Mouse (Mus musculus) MEL (cell line): Measurements from ENCODE around the gene Kcna7.

ENCODE experiments used
- CHD2 ChIP-seq: IDR thresholded peaks from 2 replicates; pipeline ENCODE4 v1.6.1; 2011; ENCODE audit warnings: low read length, improper control_type of control experiment
- CTCF ChIP-seq, 3 experiments: IDR thresholded peaks in 2 of 3; conservative IDR thresholded peaks in 1 of 3; 2 replicates each; pipeline ENCODE4 v1.5.1; 2011 to 2012; ENCODE audit warnings: low read length in 3 of 3, low read depth in 2 of 3, mild to moderate bottlenecking in 2 of 3, improper control_type of control experiment in 1 of 3, inconsistent platforms in 1 of 3, mixed read lengths in 1 of 3, moderate library complexity in 1 of 3; ENCODE audit not compliant: control insufficient read depth in 1 of 3, insufficient read depth in 1 of 3, poor library complexity in 1 of 3, severe bottlenecking in 1 of 3
- EP300 ChIP-seq, 2 experiments: IDR thresholded peaks; 2 replicates each; pipeline ENCODE4 v1.6.1; 2011; ENCODE audit warnings: improper control_type of control experiment in 2 of 2, low read length in 2 of 2, low read depth in 1 of 2, mild to moderate bottlenecking in 1 of 2
- GATA1 ChIP-seq: IDR thresholded peaks from 2 replicates; pipeline ENCODE4 v1.6.1; 2011; ENCODE audit warnings: low read depth, low read length, improper control_type of control experiment
- HCFC1 ChIP-seq: IDR thresholded peaks from 2 replicates; pipeline ENCODE4 v1.6.1; 2012; ENCODE audit warnings: low read depth, mild to moderate bottlenecking, inconsistent platforms, low read length, improper control_type of control experiment, moderate library complexity
- MAX ChIP-seq: IDR thresholded peaks from 2 replicates; pipeline ENCODE4 v1.6.1; 2011; ENCODE audit warnings: low read length, improper control_type of control experiment
- MYB ChIP-seq: IDR thresholded peaks from 2 replicates; pipeline ENCODE4 v1.6.1; 2011; ENCODE audit warnings: mild to moderate bottlenecking, low read depth, low read length, improper control_type of control experiment
- NELFE ChIP-seq: IDR thresholded peaks from 2 replicates; pipeline ENCODE4 v1.6.1; 2011; ENCODE audit warnings: low read depth, low read length, improper control_type of control experiment
- POLR2A ChIP-seq, 2 experiments: IDR thresholded peaks; 2 replicates each; pipeline ENCODE4 v1.6.1; 2011 to 2012; ENCODE audit warnings: low read length in 2 of 2, mild to moderate bottlenecking in 2 of 2, control low read depth in 1 of 2, improper control_type of control experiment in 1 of 2, low read depth in 1 of 2, moderate library complexity in 1 of 2; ENCODE audit not compliant: control insufficient read depth in 1 of 2, insufficient read depth in 1 of 2, poor library complexity in 1 of 2
- TAL1 ChIP-seq: IDR thresholded peaks from 2 replicates; pipeline ENCODE4 v1.6.1; 2012; ENCODE audit warnings: mild to moderate bottlenecking, inconsistent platforms, low read length, moderate library complexity, mixed read lengths
- TBP ChIP-seq: IDR thresholded peaks from 2 replicates; pipeline ENCODE4 v1.8.0; 2011; ENCODE audit warnings: low read depth, low read length, improper control_type of control experiment
- TCF12 ChIP-seq: IDR thresholded peaks from 2 replicates; pipeline ENCODE4 v1.6.1; 2014; ENCODE audit warnings: low read depth, mild to moderate bottlenecking, inconsistent platforms, low read length, improper control_type of control experiment, moderate library complexity
- USF1 ChIP-seq: IDR thresholded peaks from 2 replicates; pipeline ENCODE4 v1.6.1; 2014; ENCODE audit warnings: low read depth, mild to moderate bottlenecking, inconsistent platforms, low read length, improper control_type of control experiment, moderate library complexity
- USF2 ChIP-seq, 2 experiments: IDR thresholded peaks; 2 replicates each; pipeline ENCODE4 v1.6.1; 2011 to 2012; ENCODE audit warnings: improper control_type of control experiment in 2 of 2, low read length in 2 of 2, borderline replicate concordance in 1 of 2, inconsistent platforms in 1 of 2, low read depth in 1 of 2, mild to moderate bottlenecking in 1 of 2; ENCODE audit not compliant: insufficient read depth in 1 of 2

GRCm38 (mm10) chr7:45408351-45408750 is 2.9 kb downstream of the Kcna7 start:
- TF ChIP-seq EP300 (IDR thresholded peaks at IDR 0.05; ENCODE audit: low read depth in 1 of 2, low read length in 2 of 2) (no peak), CTCF (IDR thresholded peaks at IDR 0.05 in 2 of 3, conservative IDR thresholded peaks at IDR 0.05 in 1 of 3; ENCODE audit: control insufficient read depth in 1 of 3, insufficient read depth in 1 of 3, low read depth in 2 of 3, low read length in 3 of 3, poor library complexity in 1 of 3, severe bottlenecking in 1 of 3) (no peak), HCFC1 (no peak), TAL1 (no peak), NELFE (no peak), MYB (no peak), TBP (no peak), GATA1 (no peak), USF2 (IDR thresholded peaks at IDR 0.05; ENCODE audit: borderline replicate concordance in 1 of 2, insufficient read depth in 1 of 2, low read depth in 1 of 2, low read length in 2 of 2) (no peak), POLR2A (IDR thresholded peaks at IDR 0.05; ENCODE audit: control insufficient read depth in 1 of 2, insufficient read depth in 1 of 2, low read depth in 1 of 2, low read length in 2 of 2, poor library complexity in 1 of 2) (no peak), TCF12 (no peak), MAX (no peak), CHD2 (no peak), USF1 (no peak)
